Mouse (Mus musculus) thymus, postnatal 0 days (tissue): ENCODE data around the gene Morc2a. TPM values are rescaled to one million over a fixed set of nuclear protein-coding genes. Genes with fewer than 3 reads are reported as not detected.

Experiments used
- DNase-seq: peaks from one replicate; pipeline ENCODE4 v3.0.0-alpha.2; 2015; ENCODE audit warnings: low spot score
- polyA plus RNA-seq: library from polyadenylated mRNA; unstranded; fragments of >200 nt; fragmentation: Nextera tagmentation; extraction: Ambion mirVana; gene quantifications from 2 replicates; pipeline ENCODE4 v1.2.1, GENCODE M21; 2015

Gene Morc2a
- polyA plus RNA-seq, 1 experiment from 2014 or later: 16.7 TPM

GRCm38 (mm10) chr11:3731469-3731868, 82.5 kb downstream of the Morc2a start:
- DNase-seq: no peak

- DNase-seq: no peak
Observed at GRCm38 (mm10) chr11:3733933-3734636, 85.1 kb downstream of the Morc2a start.

- DNase-seq: no peak
Observed at GRCm38 (mm10) chr11:3735715-3736114, 86.7 kb downstream of the Morc2a start.

- no peak for DNase-seq
Observed at GRCm38 (mm10) chr11:3738778-3739177, 89.8 kb downstream of the Morc2a start.

Other genes with a start within 250 kb of the Morc2a start
- gene Limk2, start 240.0 kb upstream of the Morc2a start, polyA plus RNA-seq: 46.8 and 47.0 TPM in 2 replicates
- 17.2 and 17.4 TPM in 2 replicates for gene Rnf185, start 196.8 kb upstream of the Morc2a start, polyA plus RNA-seq
- gene Pla2g3, start 160.9 kb upstream of the Morc2a start, polyA plus RNA-seq: 0.90 TPM in 2 replicates
- 0.12 and 0.32 TPM in 2 replicates for gene Inpp5j, start 144.4 kb upstream of the Morc2a start, polyA plus RNA-seq
- 16.3 and 17.6 TPM in 2 replicates for gene Selenom, start 134.5 kb upstream of the Morc2a start, polyA plus RNA-seq
- gene Smtn, start 108.6 kb upstream of the Morc2a start, polyA plus RNA-seq: 13.4 and 13.7 TPM in 2 replicates
- 0.10 and 0.28 TPM in 2 replicates for gene Osbp2, start 214.7 kb downstream of the Morc2a start, polyA plus RNA-seq
- gene 4921536K21Rik, start 245.9 kb downstream of the Morc2a start, polyA plus RNA-seq: 0.06 and 0.08 TPM in 2 replicates
- 0.62 and 0.71 TPM in 2 replicates for gene Dusp18, start 246.0 kb downstream of the Morc2a start, polyA plus RNA-seq